Mouse (Mus musculus) ES-E14 (cell line): ENCODE data around the gene Prpf3. TPM values are rescaled to one million over a fixed set of nuclear protein-coding genes. Genes with fewer than 3 reads are reported as not detected.
A peak's percentile ranks its signal among the peaks of the same experiment; 100 is the strongest.

Source experiments
- DNase-seq: peaks from one replicate; pipeline ENCODE4 v3.0.0-alpha.2; 2013; ENCODE audit warnings: low read depth, low spot score
- H3K27ac ChIP-seq: 2 replicates; pipeline ENCODE4 v1.5.1; 2012; ENCODE audit warnings: low read depth, mild to moderate bottlenecking, low read length, moderate library complexity, mixed read lengths; ENCODE audit not compliant: poor library complexity, insufficient read depth, severe bottlenecking
- H3K36me3 ChIP-seq: 2 replicates; pipeline ENCODE4 v1.6.1; 2012; ENCODE audit warnings: mild to moderate bottlenecking, low read length, moderate library complexity, mixed read lengths; ENCODE audit not compliant: control insufficient read depth, poor library complexity, insufficient read depth, severe bottlenecking
- H3K4me1 ChIP-seq, 2 experiments: fragments of 150-350 bp in 1 of 2; sonication (generic) in 1 of 2; 2 replicates each; pipeline ENCODE4 v1.6.1; 2012; ENCODE audit warnings: low read length in 2 of 2, mild to moderate bottlenecking in 1 of 2, mixed read lengths in 1 of 2; ENCODE audit not compliant: control insufficient read depth in 2 of 2, insufficient read depth in 2 of 2, poor library complexity in 1 of 2
- H3K4me3 ChIP-seq, 2 experiments: fragments of 150-350 bp in 1 of 2; sonication (generic) in 1 of 2; 2 replicates each; pipeline ENCODE4 v1.5.1; 2012; ENCODE audit warnings: low read length in 2 of 2, low read depth in 1 of 2, mild to moderate bottlenecking in 1 of 2, mixed read lengths in 1 of 2; ENCODE audit not compliant: insufficient read depth in 1 of 2, poor library complexity in 1 of 2, severe bottlenecking in 1 of 2
- H3K9ac ChIP-seq: 2 replicates; pipeline ENCODE4 v1.6.1; 2012; ENCODE audit warnings: low read depth, mild to moderate bottlenecking, low read length, mixed read lengths; ENCODE audit not compliant: poor library complexity, insufficient read depth, severe bottlenecking
- H3K9me3 ChIP-seq: fragments of 150-350 bp; sonication (generic); 2 replicates; pipeline ENCODE4 v1.6.1; 2012; ENCODE audit warnings: low read depth, mild to moderate bottlenecking, low read length; ENCODE audit not compliant: control insufficient read depth, insufficient read depth
- CHD2 ChIP-seq: IDR thresholded peaks from 2 replicates; pipeline ENCODE4 v1.6.1; 2014; ENCODE audit warnings: mild to moderate bottlenecking, low read depth, low read length, inconsistent platforms
- HCFC1 ChIP-seq: IDR thresholded peaks from 2 replicates; pipeline ENCODE4 v1.6.1; 2012; ENCODE audit warnings: low read length, inconsistent platforms, borderline replicate concordance; ENCODE audit not compliant: insufficient read depth
- MAFK ChIP-seq: IDR thresholded peaks from 2 replicates; pipeline ENCODE4 v1.6.1; 2014; ENCODE audit warnings: mild to moderate bottlenecking, low read depth, low read length, inconsistent platforms; ENCODE audit not compliant: insufficient read depth
- ZC3H11A ChIP-seq: IDR thresholded peaks from 2 replicates; pipeline ENCODE4 v1.6.1; 2012; ENCODE audit warnings: low read depth, mild to moderate bottlenecking, inconsistent platforms, low read length, borderline replicate concordance
- ZNF384 ChIP-seq: IDR thresholded peaks from 2 replicates; pipeline ENCODE4 v1.6.1; 2012; ENCODE audit warnings: low read depth, low read length, inconsistent platforms
- in situ Hi-C, 2 experiments: fragments of 600-800 bp; cut with MboI; formaldehyde crosslinking; loops; one replicate each; pipeline ENCODE4 v1.15.1; 2025; ENCODE audit warnings: low sequenced_read_pairs in 2 of 2, inconsistent platforms in 1 of 2; ENCODE audit not compliant: unreplicated experiment in 2 of 2
- total RNA-seq: library from RNA; depleted of rRNA; stranded (reverse); fragments of 300-350 nt; gene quantifications from 2 replicates; pipeline ENCODE4 v1.2.3, GENCODE M21; 2012

The Prpf3 gene
- total RNA-seq, 1 experiment = 48.6 TPM

GRCm38 (mm10) chr3:95891211-95892065 lies 35.8 kb upstream of the Prpf3 start, which contains the start of gene BC028528:
TSS of gene BC028528 (minus strand) at chr3:95892005.
- Histone ChIP-seq H3K4me1 (peaks cover 12 to 14% of the 10 kb centered on the region in 2 experiments), H3K36me3 (peaks cover 2% of the 10 kb centered on the region; the same call in 1 of the 2 replicates), H3K27ac (peak within 1 kb of the TSS; percentile 71), H3K9ac (peak within 1 kb of the TSS; percentile 41; the same call in 1 of the 2 replicates), H3K9me3 (no peaks in the 10 kb centered on the region), H3K4me3 (peak within 1 kb of the TSS; percentile 52 to 63)
- in situ Hi-C loops = no loop called here
- no peak for DNase-seq
- no peak for TF ChIP-seq ZNF384
- TF ChIP-seq ZC3H11A = no peak
- TF ChIP-seq MAFK = no peak
- no peak for TF ChIP-seq HCFC1
- TF ChIP-seq CHD2 = no peak

- Histone ChIP-seq H3K4me1 (peaks cover 6 to 14% of the 10 kb centered on the region in 2 experiments), H3K36me3 (no peaks in the 10 kb centered on the region; the same call in 1 of the 2 replicates), H3K9me3 (no peaks in the 10 kb centered on the region), H3K4me3 (no peak overlapping the region), H3K27ac (no peak overlapping the region), H3K9ac (no peak overlapping the region)
- no peak for DNase-seq
- TF ChIP-seq ZC3H11A (no peak), HCFC1 (no peak), ZNF384 (no peak), MAFK (no peak)
- in situ Hi-C loops = no loop called here
Measured at GRCm38 (mm10) chr3:95889664-95890063, 34.0 kb upstream of the Prpf3 start.

- H3K27ac ChIP-seq = no peak overlapping the region
- H3K9ac ChIP-seq = no peak overlapping the region
- no peak overlapping the region for H3K4me3 ChIP-seq
- peaks cover 6 to 9% of the 10 kb centered on the region in 2 experiments for H3K4me1 ChIP-seq
- no peaks in the 10 kb centered on the region; the same call in 1 of the 2 replicates for H3K36me3 ChIP-seq
- no peak for DNase-seq
- TF ChIP-seq ZC3H11A (no peak), CHD2 (no peak), MAFK (no peak), HCFC1 (no peak), ZNF384 (no peak)
- H3K9me3 ChIP-seq = no peaks in the 10 kb centered on the region
- in situ Hi-C loops = no loop called here
Measured at GRCm38 (mm10) chr3:95887596-95887995, 31.9 kb upstream of the Prpf3 start.

- peaks cover 0 to 6% of the 10 kb centered on the region in 2 experiments; a peak in 1 of 4 replicates for H3K4me1 ChIP-seq
- TF ChIP-seq ZC3H11A (no peak), CHD2 (no peak), HCFC1 (no peak), ZNF384 (no peak)
- no peaks in the 10 kb centered on the region; the same call in 1 of the 2 replicates for H3K36me3 ChIP-seq
- no peaks in the 10 kb centered on the region for H3K9me3 ChIP-seq
- no peak overlapping the region for H3K9ac ChIP-seq
- H3K4me3 ChIP-seq = no peak overlapping the region
- H3K27ac ChIP-seq = no peak overlapping the region
- no peak for DNase-seq
- in situ Hi-C loops = no loop called here
Measured at GRCm38 (mm10) chr3:95884400-95884799, 28.7 kb upstream of the Prpf3 start.
